Mouse (Mus musculus) small intestine, adult 2 months (tissue): ENCODE data around the gene E030025P04Rik.

ENCODE experiments used
- CTCF ChIP-seq: fragments of 200-500 bp; IDR thresholded peaks from 2 replicates; pipeline ENCODE4 v1.5.1; 2012; ENCODE audit warnings: low read depth, mild to moderate bottlenecking, control low read depth, inconsistent platforms, low read length, moderate library complexity, mixed read lengths; ENCODE audit not compliant: insufficient replicate concordance, insufficient read length; ENCODE audit errors: extremely low read depth
- POLR2A ChIP-seq: fragments of 200-500 bp; IDR thresholded peaks from 2 replicates; pipeline ENCODE4 v1.6.1; 2012; ENCODE audit warnings: low read depth, mild to moderate bottlenecking, control low read depth, inconsistent platforms, low read length, moderate library complexity

- TF ChIP-seq CTCF: no peak
- TF ChIP-seq POLR2A: no peak
These were observed 38.0 kb downstream of the E030025P04Rik start for GRCm38 (mm10) chr11:109106181-109106580.
